ENCODE assay signal across 27 mouse cellular contexts in the genomic region with DNA sequence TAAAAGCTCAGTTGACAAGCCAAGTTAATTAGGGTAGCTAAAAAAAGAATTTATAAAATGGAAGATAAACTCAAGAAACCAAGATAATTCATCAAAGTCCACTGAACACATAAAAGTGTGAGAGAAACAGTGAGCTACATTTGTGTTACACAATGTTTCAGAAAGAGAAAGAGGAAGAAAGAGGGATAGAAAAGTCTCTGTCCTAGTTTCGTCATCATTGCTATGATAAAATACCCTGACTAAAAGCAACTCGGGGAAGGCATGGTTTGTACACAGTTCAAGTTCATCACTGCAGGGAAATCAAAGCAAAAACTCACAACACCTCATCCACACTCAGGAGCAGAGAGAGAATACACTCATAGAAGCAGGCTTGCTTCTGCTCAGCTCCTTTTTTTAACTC.
DNase-seq lines count a peak whose midpoint lies in the region; ATAC-seq and TF ChIP-seq lines count a peak whose summit lies in the region.
"Had no signal": no experiment of that assay in that cellular context is flagged by ENCODE, and none has a peak within 500 bp of the region (broad histone marks: within the 10 kb centered on the region; RNA-seq: fewer than 3 reads in every experiment).

No protein-coding gene starts in this region.

- 84% methylated on average over 2 of the region's 2 CpGs for WGBS in hindbrain, postnatal 0 days
- 59% methylated on average over 2 of the region's 2 CpGs for WGBS in liver, embryonic 11.5 days

- intact Hi-C loops in gastrocnemius, postnatal 36 days (cut with DNase I), result no loop called here

- no peak overlapping the region for H3K27ac ChIP-seq in hindbrain, postnatal 0 days
- H3K27ac ChIP-seq in liver, embryonic 11.5 days (ENCODE audit: low read depth, low read length), result no peak overlapping the region
- H3K27ac ChIP-seq: embryonic facial prominence, embryonic 13.5 days; embryonic facial prominence, embryonic 15.5 days; forebrain, embryonic 13.5 days; forebrain, embryonic 15.5 days had no signal

- H3K4me1 ChIP-seq in hindbrain, postnatal 0 days (ENCODE audit: insufficient read depth, low read length), result no peaks in the 10 kb centered on the region
- no peaks in the 10 kb centered on the region for H3K4me1 ChIP-seq in liver, embryonic 11.5 days (replicated peaks; ENCODE audit: control insufficient read depth, insufficient read depth, low read length)
- H3K4me1 ChIP-seq: embryonic facial prominence, embryonic 13.5 days; embryonic facial prominence, embryonic 15.5 days; forebrain, embryonic 13.5 days; forebrain, embryonic 15.5 days had no signal

- H3K4me3 ChIP-seq in hindbrain, postnatal 0 days (ENCODE audit: low read length), result no peak overlapping the region
- no peak overlapping the region for H3K4me3 ChIP-seq in liver, embryonic 11.5 days (ENCODE audit: low read depth, low read length)
- H3K4me3 ChIP-seq: embryonic facial prominence, embryonic 13.5 days; embryonic facial prominence, embryonic 15.5 days; erythroblast, embryonic 14.5 days; forebrain, embryonic 13.5 days; forebrain, embryonic 15.5 days had no signal

- H3K9me3 ChIP-seq in hindbrain, postnatal 0 days (ENCODE audit: low read length), result no peaks in the 10 kb centered on the region
- no peaks in the 10 kb centered on the region for H3K9me3 ChIP-seq in liver, embryonic 11.5 days (ENCODE audit: control insufficient read depth, low read length)
- H3K9me3 ChIP-seq: embryonic facial prominence, embryonic 13.5 days; embryonic facial prominence, embryonic 15.5 days; forebrain, embryonic 13.5 days; forebrain, embryonic 15.5 days; G1E had no signal

- no peaks in the 10 kb centered on the region for H3K27me3 ChIP-seq in hindbrain, postnatal 0 days (ENCODE audit: insufficient read depth, low read length)
- no peaks in the 10 kb centered on the region for H3K27me3 ChIP-seq in liver, embryonic 11.5 days (replicated peaks; ENCODE audit: control insufficient read depth, insufficient read depth, low read length)
- H3K27me3 ChIP-seq: CH12.LX; embryonic facial prominence, embryonic 13.5 days; embryonic facial prominence, embryonic 15.5 days; forebrain, embryonic 13.5 days; forebrain, embryonic 15.5 days; Patski had no signal

- peak; percentile 76 for ATAC-seq in megakaryocyte, adult 5-6 weeks (ENCODE audit: poor library complexity, severe bottlenecking)
- no peak for ATAC-seq in hindbrain, postnatal 0 days
- no peak for ATAC-seq in liver, embryonic 11.5 days (replicated peaks; ENCODE audit: low FRiP score)
- ATAC-seq: activated CD4-positive, CD25-positive, alpha-beta regulatory T cell, adult 4 months; CD4-positive, CD25-positive, alpha-beta regulatory T cell, adult 4 months; forebrain, embryonic 13.5 days; forebrain, embryonic 15.5 days; forebrain, postnatal 0 days; Patski had no signal

- no peaks in the 10 kb centered on the region for H3K36me3 ChIP-seq in hindbrain, postnatal 0 days (ENCODE audit: insufficient read depth, low read length)
- no peaks in the 10 kb centered on the region for H3K36me3 ChIP-seq in liver, embryonic 11.5 days (ENCODE audit: control insufficient read depth, insufficient read depth, low read length)
- H3K36me3 ChIP-seq: embryonic facial prominence, embryonic 13.5 days; embryonic facial prominence, embryonic 15.5 days; forebrain, embryonic 15.5 days; G1E had no signal

- H3K4me2 ChIP-seq in hindbrain, postnatal 0 days (ENCODE audit: low read depth, low read length), result no peak overlapping the region
- no peak overlapping the region for H3K4me2 ChIP-seq in liver, embryonic 11.5 days
- H3K4me2 ChIP-seq: embryonic facial prominence, embryonic 13.5 days; embryonic facial prominence, embryonic 15.5 days; forebrain, embryonic 13.5 days; forebrain, embryonic 15.5 days had no signal

- H3K9ac ChIP-seq in hindbrain, postnatal 0 days (replicated peaks; ENCODE audit: low read length), result no peak overlapping the region
- H3K9ac ChIP-seq in liver, embryonic 11.5 days (ENCODE audit: low read depth, low read length), result no peak overlapping the region
- H3K9ac ChIP-seq: embryonic facial prominence, embryonic 13.5 days; embryonic facial prominence, embryonic 15.5 days; forebrain, embryonic 13.5 days; forebrain, embryonic 15.5 days; forebrain, postnatal 0 days had no signal

- TF ChIP-seq CTCF in hindbrain, postnatal 0 days (IDR thresholded peaks at IDR 0.05; ENCODE audit: low read depth), result no peak

- DNase-seq in adipocyte (ENCODE audit: low spot score), result peak; percentile 23
- no peak for DNase-seq in gastrocnemius, postnatal 36 days
- no peak for DNase-seq in hindbrain, postnatal 0 days (ENCODE audit: low spot score)
- no peak for DNase-seq in liver, embryonic 11.5 days (ENCODE audit: low spot score)
- DNase-seq: adrenal gland, adult 2 months; adrenal gland, postnatal 10 days; adrenal gland, postnatal 25 days; B cell, adult 2 months; cerebellum, adult 11 months; cerebellum, adult 18-20 months; cerebellum, adult 8-10 months; cerebellum, adult 9-11 months; cerebellum, postnatal 14 days; cerebellum, postnatal 36 days; embryo, embryonic 11 days; forebrain, postnatal 0 days had no signal
